Mouse (Mus musculus) large intestine, adult 2 months (tissue): ENCODE measurements around the gene Ctse. TPM values are rescaled to one million over a fixed set of nuclear protein-coding genes. Genes with fewer than 3 reads are reported as not detected.
"Not testable (repeated sequence)": the region's sequence is repeated elsewhere in the genome, so short reads cannot be mapped to it uniquely, and the experiment has no call there.

Source experiments
- DNase-seq: peaks from one replicate; pipeline ENCODE4 v3.0.0-alpha.2; 2012; ENCODE audit warnings: low read depth, low spot score
- WGBS: fragments of 180-500 bp; shearing (Covaris S2); methylation state at CpG from one replicate; pipeline ENCODE4 v1.1.7; 2018; 5-methylcytosine and 5-hydroxymethylcytosine counted together
- polyA plus RNA-seq: library from polyadenylated mRNA; depleted of rRNA; stranded (reverse); fragments of >200 nt; gene quantifications from 2 replicates; pipeline ENCODE4 v1.2.3, GENCODE M21; 2012; rRNA removed

Ctse gene
- polyA plus RNA-seq, result 4.5 and 6.0 TPM in 2 replicates

DNA sequence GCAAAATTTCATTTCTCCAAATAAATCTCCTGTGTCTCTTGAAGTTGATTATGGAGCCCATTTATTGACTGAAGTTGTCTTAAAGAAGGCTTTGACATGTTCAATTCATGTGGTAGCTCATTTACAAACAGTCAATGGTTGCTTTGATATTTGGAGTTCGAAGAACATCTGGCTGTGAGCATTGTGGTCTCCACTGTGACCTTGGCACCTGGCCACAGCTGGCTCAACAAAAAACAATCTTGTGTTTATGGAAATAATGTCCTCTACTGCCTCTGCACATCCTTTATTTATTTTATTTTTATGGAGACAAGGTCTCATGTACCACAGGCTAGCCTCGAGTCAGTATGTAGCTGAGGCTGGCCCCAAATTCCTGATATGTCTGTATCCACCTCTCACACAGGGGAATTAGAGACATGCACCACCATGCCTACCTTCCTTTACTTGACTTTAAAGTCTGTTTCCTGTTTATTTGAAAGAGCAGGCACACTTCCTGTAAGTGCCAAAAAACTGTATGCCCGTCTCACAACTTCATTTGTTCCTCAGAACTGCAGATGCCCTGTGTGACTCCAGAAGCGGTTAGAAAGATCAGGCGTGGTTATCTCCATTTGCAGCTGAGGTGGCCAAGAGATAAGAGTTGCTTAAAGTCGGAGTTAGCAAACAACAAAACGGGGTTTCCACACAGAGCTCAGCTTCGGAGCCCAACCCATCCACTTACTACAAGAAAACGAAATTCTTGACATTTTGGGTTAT, at the start of gene Ctse:
TSS of gene Ctse (plus strand) at position 516 of the 750 bp plus-strand sequence.
- WGBS, result 25% methylated on average over 9 of the region's 9 CpGs
- no peak for DNase-seq

DNA sequence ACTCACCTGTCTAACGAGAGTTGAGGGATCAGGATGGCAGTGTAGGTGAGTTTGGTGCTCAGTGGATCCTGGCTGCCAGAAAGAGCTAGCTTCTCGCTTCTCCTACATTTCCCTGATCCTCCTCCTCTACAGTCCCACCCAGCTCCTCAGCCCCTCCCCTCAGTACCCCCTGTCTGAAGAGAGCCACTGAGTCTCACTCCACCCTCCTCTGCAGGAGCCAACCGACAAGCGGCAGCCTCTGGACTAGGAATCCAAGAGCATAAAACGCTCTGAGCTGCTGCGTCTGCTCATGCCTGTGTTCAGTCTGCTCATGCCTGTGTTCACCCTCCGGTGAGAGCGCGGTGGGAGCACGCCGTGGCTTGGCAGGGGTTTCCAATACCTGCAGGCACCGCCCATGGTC, 39.2 kb upstream of the Ctse start, which contains the start of gene Avpr1b:
TSS of gene Avpr1b (plus strand) at position 335 of the 400 bp plus-strand sequence.
- WGBS, result 16% methylated on average over 12 of the region's 12 CpGs
- no peak for DNase-seq

DNA sequence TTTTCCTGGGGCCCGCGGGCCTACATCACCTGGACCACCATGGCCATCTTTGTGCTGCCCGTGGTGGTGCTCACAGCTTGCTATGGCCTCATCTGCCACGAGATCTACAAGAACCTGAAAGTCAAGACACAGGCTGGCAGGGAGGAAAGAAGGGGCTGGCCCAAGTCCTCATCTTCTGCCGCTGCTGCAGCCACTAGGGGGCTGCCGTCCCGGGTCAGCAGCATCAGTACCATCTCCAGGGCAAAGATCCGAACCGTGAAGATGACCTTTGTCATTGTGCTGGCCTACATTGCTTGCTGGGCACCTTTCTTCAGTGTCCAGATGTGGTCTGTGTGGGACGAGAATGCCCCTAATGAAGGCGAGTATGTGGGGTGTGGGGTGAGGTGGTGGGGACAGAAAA, 37.8 kb upstream of the Ctse start:
- no peak for DNase-seq

DNA sequence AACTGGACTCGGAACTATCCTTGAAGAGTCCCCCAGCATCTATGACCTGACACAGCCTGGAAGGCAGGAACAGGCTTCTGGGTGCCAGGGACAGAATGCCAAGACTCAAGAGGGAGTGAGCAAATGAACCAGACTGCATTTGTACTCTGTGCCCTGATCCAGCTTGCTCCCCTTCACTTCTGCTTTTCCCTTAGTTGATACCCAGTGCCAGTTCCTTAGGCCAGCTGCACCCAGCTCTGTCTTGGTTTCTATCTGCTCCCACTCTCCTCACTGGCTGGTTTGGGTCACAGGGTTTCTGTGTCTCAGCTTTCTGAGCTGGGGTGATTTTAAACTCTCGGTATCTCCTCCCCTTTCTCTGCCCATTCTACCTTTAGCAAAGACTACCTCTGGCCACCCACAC, 31.4 kb upstream of the Ctse start:
- DNase-seq, result no peak
- WGBS, result 83% methylated on average over 2 of the region's 2 CpGs

More for the DNA sequence above, 37.8 kb upstream of the Ctse start:
- 36% methylated on average over 11 of the region's 11 CpGs for WGBS

DNA sequence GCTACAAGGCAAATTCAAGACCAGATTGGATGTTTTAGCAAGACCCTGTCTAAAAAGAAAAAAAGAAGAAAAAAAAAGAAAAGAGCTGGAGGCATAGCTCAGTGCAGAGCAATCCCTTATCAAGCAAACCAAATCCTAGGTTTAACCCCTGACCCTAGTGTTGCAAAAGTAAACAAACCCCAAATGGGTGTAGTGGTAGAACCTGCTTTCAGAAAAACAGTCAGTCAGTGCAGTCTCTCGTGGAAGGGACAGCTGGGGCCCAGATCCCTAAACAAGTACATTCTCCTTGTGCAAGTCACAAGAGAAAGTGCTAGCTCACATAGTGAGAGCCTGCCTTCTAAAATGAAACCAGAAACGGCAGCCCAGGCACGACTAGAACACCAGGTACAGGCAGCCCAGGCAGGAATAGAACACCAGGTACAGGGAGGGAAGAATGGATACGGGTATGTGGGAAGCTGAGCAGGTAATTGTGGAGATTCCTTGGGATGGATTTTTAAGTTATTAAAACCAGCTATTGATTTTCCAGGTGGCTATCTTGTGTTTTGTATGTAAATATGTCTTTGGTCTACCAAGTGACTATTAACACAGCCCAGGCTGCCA, 25.4 kb upstream of the Ctse start:
- WGBS, result 16% methylated on average over 4 of the region's 4 CpGs
- DNase-seq, result no peak

DNA sequence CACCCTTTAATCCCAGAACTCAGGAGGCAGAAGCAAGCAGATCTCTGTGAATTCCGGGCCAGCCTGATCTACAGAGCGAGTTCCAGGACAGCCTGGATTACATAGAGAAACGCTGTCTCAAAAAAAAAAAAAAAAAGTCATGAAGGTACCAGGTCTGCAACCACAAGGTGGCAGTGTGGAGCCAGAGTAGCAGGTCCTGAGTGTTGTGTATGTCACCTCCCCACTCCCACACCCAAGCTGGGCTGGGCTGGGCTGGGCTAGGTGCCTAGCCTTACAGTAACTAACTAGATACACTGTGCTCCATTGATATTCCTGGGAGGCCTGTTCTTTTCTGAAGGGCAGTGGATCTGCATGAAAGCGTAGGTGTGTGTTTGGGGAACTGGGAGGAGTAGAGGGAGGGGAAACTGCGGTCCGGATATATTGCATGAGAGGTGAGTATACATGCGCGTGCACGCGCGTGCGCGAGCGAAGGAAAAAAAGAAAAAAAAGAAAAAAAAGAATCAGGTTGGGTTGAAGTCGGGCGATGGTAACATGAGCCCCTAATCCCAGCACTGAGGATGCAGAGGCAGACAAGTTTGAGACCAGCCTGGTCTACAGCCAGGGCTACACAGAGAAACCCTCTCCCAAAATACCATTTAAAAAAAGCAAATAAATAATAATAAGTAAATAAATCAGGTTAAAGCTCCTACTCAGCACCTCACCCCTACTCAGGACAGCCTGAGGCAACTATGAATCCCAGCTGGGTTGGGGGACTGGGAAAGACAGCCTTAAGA, 24.6 kb upstream of the Ctse start:
- DNase-seq, result peak; percentile 78
- WGBS, result 65% methylated on average over 16 of the region's 16 CpGs

DNA sequence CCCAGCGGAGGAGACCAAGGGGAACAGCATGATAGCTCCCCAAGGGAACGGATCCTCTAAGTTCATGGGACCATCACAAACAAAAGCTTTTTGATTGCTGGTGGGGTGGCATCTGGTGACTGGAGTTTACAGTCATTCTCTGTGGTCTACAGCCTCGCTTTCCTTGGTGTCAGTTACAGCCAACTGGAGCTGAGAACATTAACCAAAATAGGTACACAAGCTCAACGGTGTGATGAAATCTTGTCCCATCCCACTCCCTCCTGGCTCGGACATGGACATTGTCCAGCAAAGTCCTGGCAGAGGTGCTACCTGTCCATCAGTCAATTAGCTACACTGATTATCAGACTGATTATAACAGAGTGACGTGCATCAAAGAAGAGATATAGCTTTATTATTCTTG, 23.5 kb upstream of the Ctse start:
- WGBS, result 84% methylated on average over 6 of the region's 6 CpGs
- no peak for DNase-seq

DNA sequence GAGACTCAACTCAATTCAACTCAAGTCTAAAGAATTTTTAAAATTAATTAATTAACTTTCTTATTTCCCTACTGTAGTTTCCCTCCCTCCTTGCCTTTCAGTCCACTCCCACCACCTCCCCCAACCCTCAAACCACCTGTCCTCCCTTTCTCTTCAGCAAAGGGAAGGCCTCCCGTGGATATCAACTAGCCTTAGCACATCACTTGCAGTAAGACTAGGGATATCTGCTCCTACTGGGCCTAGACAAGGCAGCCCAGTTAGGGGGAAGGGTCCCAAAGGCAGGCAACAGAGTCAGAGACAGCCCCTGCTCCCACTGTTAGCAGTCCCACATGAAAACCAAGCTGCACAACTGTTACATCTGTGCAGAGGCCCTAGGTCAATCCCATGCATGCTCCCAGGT, 22.0 kb upstream of the Ctse start:
- 79% methylated on average over 1 of the region's 1 CpGs for WGBS
- no peak for DNase-seq

DNA sequence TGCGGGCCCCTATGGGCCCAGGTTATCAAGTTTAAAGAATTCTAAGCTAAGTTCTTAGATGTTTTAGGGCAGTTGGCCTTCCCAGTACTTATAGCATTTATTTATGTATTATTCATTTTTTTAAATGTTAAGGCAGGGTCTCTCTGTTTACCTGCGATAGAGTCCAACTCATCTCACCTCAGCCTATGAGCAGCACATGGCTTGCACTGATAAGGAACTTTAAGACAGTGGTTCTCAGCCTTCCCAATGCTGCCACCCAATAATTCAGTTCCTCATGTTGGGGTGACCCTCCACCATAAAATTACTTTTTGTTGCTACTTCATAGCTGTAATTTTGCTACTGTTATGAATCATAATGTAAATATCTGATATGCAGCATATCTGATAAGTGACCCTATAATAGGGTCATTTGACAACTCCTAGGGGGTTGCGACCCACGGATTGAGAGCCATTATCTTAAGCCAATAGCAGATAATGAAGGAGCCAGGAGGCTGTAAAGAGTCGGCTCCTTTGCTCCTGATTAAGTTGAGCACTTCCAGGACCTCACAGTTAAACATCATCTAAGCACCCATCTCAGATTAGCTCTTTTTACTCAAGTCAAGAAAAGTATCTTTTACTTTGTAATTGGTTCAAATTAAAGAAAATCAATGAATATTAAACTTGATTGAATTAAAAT, 21.4 kb upstream of the Ctse start:
- 56% methylated on average over 5 of the region's 5 CpGs for WGBS
- DNase-seq, result no peak

DNA sequence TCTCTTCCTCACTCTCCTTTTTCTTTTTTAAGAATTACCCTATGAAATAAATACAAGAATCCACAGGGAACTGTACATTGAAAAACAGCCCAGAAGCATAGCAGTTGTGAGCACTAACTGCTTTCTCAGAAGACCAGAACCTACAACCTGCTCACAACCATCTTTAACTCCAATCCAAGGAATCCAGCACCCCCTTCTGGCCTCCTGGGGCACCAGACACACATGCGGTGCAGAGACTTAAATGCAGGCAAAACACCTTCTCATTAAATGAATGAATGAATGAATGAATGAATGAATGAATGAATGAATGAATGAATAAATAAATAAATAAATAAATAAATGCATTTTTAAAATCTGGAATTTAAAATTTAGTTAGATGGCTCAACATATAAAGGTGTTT, 19.5 kb upstream of the Ctse start:
- DNase-seq, result no peak

DNA sequence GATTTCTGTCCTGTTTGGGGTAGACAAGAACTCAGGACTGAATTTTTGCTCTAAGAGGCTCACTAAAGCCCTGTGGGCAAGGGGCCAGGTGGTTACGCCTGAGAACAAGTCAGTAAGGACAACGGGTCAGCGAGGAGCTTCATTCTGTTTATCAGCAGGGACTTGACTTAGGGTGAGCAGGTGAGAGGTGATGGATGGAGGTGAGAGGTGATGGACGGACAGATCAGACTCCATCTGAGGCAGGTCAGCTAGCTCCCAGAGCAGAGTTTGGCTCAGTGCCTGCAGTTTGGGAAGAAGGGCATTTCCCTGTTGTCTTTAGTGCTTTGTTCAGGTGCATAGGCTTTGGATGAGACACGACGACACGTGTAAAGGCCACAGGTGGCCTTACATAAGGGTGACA, 18.8 kb upstream of the Ctse start:
- 55% methylated on average over 7 of the region's 7 CpGs for WGBS
- DNase-seq, result no peak

More for the DNA sequence above, 19.5 kb upstream of the Ctse start:
- 85% methylated on average over 1 of the region's 1 CpGs for WGBS

DNA sequence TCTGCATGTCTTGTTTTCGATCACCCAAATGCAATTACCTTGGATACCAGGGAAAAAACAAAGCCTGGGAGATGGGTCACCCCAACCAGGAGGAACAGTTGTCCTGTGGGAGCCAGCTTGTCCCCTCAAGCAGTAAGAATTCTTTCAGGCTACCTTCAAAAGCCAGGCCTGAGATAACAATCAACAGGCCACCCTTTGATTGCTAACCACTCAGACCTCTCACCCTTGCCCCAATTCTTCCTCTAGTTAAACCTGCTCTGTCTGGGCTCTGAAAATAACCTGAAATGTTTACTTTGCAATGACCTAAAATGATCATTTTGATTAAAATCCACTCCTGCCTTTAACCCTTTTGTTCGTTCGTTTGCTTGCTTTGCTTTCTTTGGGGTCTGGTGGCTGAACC, 14.5 kb upstream of the Ctse start:
- no peak for DNase-seq
- 53% methylated on average over 3 of the region's 3 CpGs for WGBS

DNA sequence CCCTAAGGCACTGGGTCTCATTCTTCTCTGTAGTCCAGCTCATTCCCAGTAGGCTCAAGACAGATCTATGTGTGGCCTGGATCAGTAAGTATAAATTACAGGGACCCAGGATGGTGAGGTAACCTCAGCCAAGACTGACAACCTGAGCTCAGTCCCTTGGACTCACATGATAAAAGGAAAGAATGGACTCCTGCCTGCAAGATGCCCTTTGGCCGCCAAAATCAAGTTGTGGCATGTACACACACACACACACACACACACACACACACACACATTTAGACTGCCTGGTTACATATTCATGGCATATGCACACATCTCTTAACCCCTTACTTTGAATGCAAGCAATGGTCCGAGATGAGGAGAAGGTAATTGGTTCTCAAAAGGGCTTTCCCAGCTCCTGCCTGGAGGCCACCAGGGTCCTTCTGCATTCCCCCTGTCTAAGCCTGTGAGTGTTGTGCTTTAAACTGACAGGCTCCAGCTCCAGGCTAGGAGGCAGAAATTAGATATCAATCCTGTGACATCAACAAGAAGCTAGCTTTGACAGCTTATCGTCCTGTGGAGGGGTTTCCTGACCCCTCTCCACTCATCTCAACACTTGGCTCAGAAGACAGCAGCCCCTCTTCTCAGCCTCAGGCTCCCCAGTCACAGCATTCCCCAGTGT, 13.8 kb upstream of the Ctse start:
- 64% methylated on average over 3 of the region's 3 CpGs for WGBS
- DNase-seq, result no peak

DNA sequence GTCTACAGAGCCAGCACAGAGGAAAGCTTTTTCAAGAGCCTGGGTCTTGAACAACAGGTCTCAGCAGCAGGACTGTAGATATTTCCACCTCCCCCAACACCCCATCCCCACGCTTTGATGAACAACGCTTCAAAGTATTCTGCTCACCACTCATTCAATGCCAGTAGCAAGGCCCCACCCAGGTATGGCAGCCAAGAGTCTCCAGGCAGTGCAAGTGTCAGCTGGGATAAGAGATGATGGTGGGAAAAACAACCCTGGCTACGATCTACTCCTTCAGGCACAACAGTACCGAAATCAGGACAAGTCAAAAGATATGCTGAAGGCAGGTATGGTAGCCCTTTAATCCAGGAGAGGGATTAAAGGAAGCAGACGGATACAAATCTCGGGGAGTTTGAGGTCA, 11.9 kb upstream of the Ctse start:
- no peak for DNase-seq
- 88% methylated on average over 6 of the region's 6 CpGs for WGBS

DNA sequence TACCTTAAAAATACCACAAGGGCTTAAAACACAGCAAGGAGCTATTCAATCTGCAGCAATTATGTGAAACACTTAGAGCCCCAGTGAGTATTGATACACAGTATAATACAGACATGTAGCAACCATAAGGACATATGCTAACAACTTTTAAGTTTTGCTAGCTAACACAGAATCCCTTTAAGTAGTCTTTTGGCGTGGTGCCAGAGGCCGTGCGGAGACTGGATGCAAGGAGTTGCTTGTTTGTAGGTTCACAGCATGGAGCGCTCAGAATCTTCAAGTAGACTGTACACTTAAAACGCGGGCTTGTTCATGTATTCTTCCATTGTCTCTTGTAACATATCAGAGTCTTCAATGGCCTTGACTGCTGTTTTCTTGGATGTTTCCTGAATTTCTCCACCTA, 5.9 kb upstream of the Ctse start:
- 50% methylated on average over 6 of the region's 6 CpGs for WGBS
- not testable (repeated sequence) for DNase-seq

DNA sequence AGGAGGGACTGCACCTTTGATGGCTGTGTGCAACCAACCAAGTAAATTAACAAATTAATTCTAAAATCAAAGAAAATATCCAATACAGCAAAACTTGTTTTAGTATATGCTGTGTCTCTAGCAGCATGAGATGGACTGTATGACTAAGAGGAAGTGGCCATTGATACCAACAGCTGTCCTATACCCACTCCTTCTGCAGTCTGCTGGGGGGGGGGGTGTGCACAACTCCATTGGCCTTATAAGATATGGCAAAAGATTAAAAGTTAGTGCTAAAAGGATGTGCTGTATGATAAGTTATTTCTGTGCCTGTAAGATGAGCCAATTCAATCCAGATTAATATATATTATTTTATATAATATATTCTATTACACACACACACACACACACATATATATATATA, 3.6 kb upstream of the Ctse start:
- DNase-seq, result no peak

DNA sequence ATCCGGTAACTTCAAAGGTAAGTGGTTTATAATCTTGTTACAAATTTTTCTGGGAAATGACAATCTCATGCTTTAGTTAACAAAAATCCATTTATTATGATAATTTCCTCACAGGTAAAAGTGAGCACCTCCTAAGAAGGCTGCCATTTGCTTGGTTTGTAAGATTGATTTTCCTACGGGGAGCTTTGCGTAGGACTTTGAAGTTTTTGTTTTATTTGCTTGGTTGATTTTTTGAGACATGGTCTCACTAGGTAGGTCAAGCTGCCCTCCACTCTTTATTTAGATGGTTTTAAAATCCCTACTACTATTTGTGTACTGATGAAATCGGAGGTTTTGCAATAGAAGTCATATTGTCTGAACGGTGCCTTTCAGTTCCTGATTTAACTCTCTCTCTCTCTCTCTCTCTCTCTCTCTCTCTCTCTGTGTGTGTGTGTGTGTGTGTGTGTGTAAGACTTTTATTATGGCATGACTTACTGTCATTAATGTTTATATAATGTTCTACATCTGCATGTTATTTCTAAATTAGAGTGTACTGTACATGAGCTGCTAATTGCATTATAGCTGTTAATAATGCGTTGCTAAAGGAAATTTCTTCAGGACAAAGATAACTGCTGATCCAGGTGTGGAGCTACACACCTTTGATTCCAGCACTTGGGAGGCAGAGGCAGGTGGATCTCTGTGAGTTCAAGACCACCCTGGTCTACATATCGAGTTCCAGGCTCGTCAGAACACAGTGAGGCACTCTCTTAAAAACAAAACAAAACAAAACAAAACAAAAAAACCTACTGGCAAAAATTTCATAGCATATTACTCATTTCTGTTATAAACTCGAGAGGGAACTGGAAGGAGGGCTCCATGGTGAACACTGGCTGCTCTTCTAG, 675 bp downstream of the Ctse start:
- WGBS, result 64% methylated on average over 9 of the region's 9 CpGs
- no peak for DNase-seq

DNA sequence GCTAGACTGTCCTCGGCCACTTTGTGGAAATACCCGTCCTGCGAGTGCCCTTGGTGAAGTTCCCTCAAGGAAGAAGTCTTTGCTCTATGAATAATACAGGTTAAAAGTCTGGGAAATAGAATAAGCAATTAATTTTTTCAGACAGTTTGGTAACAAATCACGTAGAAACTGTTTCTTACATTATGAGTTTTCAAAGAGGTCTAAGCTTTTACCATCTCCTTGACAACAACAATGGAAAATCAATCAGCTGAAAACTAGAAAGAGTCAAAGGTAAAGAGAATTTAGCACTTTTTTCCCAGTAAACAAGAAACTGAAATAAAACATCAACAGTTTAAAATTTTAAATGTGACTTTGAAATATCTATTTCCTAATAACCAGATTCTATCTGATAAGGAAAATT, 2.0 kb downstream of the Ctse start:
- no peak for DNase-seq
- WGBS, result 72% methylated on average over 4 of the region's 4 CpGs

DNA sequence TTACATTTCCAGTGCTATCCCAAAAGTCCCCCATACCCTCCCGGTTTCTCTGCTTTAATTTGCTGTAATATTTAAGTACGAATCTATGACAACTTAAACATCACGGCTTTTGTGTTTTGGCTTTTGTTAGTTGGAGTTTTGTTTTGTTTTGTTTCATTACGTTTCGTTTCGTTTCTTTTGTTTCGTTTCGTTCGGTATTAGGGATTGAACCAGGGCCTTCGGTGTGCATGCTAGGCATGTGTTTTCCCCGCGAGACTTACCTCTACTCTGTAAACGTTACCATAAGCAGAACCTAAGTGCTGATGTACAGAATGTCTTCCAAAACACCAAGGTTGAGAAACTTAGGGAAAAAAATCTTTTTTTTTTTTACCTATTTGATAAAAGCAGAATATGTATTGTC, 3.5 kb downstream of the Ctse start:
- WGBS, result 94% methylated on average over 13 of the region's 13 CpGs
- no peak for DNase-seq
